Mouse (Mus musculus) hindbrain, embryonic 11.5 days (tissue): ENCODE measurements at regions not wholly inside any gene's neighbourhood (a gene's known extent, or its start where the extent isn't known, plus 50 kb on each side); places are given as distances from the start of the nearest gene placed in this dataset.

Source experiments
- ATAC-seq: fragments of 200-750 bp; cut with Nextera tagmentation; 2 replicates; pipeline ENCODE4 v1.8.0; 2017; ENCODE audit warnings: mild to moderate bottlenecking, moderate TSS enrichment, moderate library complexity; ENCODE audit not compliant: low FRiP score
- DNase-seq: peaks from one replicate; pipeline ENCODE4 v3.0.0-alpha.2; 2015; ENCODE audit warnings: low spot score
- H3K27ac ChIP-seq: fragments of 300-500 bp; sonication (generic); 2 replicates; pipeline ENCODE4 v1.5.1; 2014; ENCODE audit warnings: mild to moderate bottlenecking, low read depth, low read length
- H3K27me3 ChIP-seq: fragments of 300-500 bp; sonication (generic); 2 replicates; pipeline ENCODE4 v1.6.1; 2014; ENCODE audit warnings: mild to moderate bottlenecking, low read length, moderate library complexity, mixed read lengths; ENCODE audit not compliant: control insufficient read depth, insufficient read depth
- H3K36me3 ChIP-seq: fragments of 300-500 bp; sonication (generic); 2 replicates; pipeline ENCODE4 v1.6.1; 2014; ENCODE audit warnings: mild to moderate bottlenecking, low read length, moderate library complexity, mixed read lengths; ENCODE audit not compliant: control insufficient read depth, insufficient read depth
- H3K4me1 ChIP-seq: fragments of 300-500 bp; sonication (generic); replicated peaks from 2 replicates; pipeline ENCODE4 v1.6.1; 2014; ENCODE audit warnings: low read length, mixed read lengths; ENCODE audit not compliant: control insufficient read depth, insufficient read depth
- H3K4me2 ChIP-seq: fragments of 300-500 bp; sonication (generic); replicated peaks from 2 replicates; pipeline ENCODE4 v1.6.1; 2014; ENCODE audit warnings: mild to moderate bottlenecking, low read depth, low read length
- H3K4me3 ChIP-seq: fragments of 300-500 bp; sonication (generic); 2 replicates; pipeline ENCODE4 v1.5.1; 2014; ENCODE audit warnings: low read depth, low read length
- H3K9ac ChIP-seq: fragments of 300-500 bp; sonication (generic); 2 replicates; pipeline ENCODE4 v1.6.1; 2014; ENCODE audit warnings: low read depth, low read length
- H3K9me3 ChIP-seq: fragments of 300-500 bp; sonication (generic); 2 replicates; pipeline ENCODE4 v1.6.1; 2016; ENCODE audit warnings: low read length; ENCODE audit not compliant: control insufficient read depth
- WGBS: fragments of 180-500 bp; shearing (Covaris S2); extraction: QIAGEN DNeasy Blood & Tissue Kit; methylation state at CpG from one replicate; pipeline ENCODE4 v1.1.7; 2014; 5-methylcytosine and 5-hydroxymethylcytosine counted together

- Histone ChIP-seq H3K36me3 (no peaks in the 10 kb centered on the region), H3K4me1 (no peaks in the 10 kb centered on the region), H3K4me2 (no peak overlapping the region), H3K9me3 (no peaks in the 10 kb centered on the region), H3K27ac (no peak overlapping the region), H3K27me3 (no peaks in the 10 kb centered on the region), H3K9ac (no peak overlapping the region), H3K4me3 (no peak overlapping the region)
- ATAC-seq (no peak), DNase-seq (no peak)
- 80% methylated on average over 2 of the region's 2 CpGs for WGBS
These were observed 182.7 kb upstream of the Sox4 start for GRCm38 (mm10) chr13:29136231-29136630.

GRCm38 (mm10) chr13:29127499-29127898 lies 174.0 kb upstream of the Sox4 start:
- Histone ChIP-seq H3K36me3 (no peaks in the 10 kb centered on the region), H3K4me3 (no peak overlapping the region), H3K27ac (no peak overlapping the region), H3K4me1 (no peaks in the 10 kb centered on the region), H3K4me2 (no peak overlapping the region), H3K27me3 (no peaks in the 10 kb centered on the region), H3K9me3 (no peaks in the 10 kb centered on the region), H3K9ac (no peak overlapping the region)
- ATAC-seq (no peak), DNase-seq (no peak)

DNA sequence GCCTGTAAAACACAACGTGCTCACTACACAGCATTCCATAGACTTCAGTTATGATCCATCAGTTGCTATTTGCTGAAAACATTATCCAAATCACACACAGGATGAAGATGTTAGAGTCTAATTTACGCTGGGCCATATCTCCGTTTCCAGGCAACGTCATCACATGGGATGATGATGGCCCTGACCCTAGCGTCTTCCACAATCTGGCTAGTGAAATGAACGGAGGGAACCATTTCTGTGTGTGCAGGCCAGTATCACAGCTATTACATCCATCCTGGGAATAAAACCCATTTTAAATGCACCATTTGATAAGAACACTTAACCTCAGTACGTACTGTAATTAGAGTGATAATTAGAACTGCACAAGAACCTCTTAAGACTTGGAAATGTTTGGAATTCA lies 170.0 kb upstream of the Sox4 start:
- Histone ChIP-seq H3K27me3 (no peaks in the 10 kb centered on the region), H3K9ac (no peak overlapping the region), H3K4me2 (no peak overlapping the region), H3K4me3 (no peak overlapping the region), H3K36me3 (no peaks in the 10 kb centered on the region), H3K27ac (no peak overlapping the region), H3K4me1 (no peaks in the 10 kb centered on the region), H3K9me3 (no peaks in the 10 kb centered on the region)
- DNase-seq (no peak), ATAC-seq (no peak)
- WGBS: 86% methylated on average over 7 of the region's 7 CpGs

DNA sequence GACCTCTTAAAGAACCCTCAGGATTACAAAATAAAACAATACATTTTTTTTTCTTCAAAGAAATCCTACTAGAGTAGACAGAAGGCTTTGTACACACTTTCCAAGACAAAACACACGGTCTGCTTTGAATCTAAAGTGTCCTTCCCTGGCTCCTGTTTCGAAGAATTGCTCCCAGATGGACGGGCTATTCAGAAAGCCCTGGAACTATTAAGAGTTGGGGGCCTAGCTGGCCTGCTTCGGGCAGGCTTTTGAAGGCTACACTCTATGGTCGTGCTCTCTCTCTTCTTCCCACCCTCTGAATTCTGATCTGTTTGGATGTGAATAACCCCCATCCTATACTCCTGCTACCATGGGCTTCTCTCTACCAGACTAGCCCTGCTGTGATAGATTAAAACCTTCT lies 167.6 kb upstream of the Sox4 start:
- Histone ChIP-seq H3K4me3 (no peak overlapping the region), H3K27ac (no peak overlapping the region), H3K9me3 (no peaks in the 10 kb centered on the region), H3K27me3 (no peaks in the 10 kb centered on the region), H3K9ac (no peak overlapping the region), H3K4me1 (no peaks in the 10 kb centered on the region), H3K36me3 (no peaks in the 10 kb centered on the region), H3K4me2 (no peak overlapping the region)
- 82% methylated on average over 5 of the region's 5 CpGs for WGBS
- ATAC-seq (no peak), DNase-seq (no peak)

DNA sequence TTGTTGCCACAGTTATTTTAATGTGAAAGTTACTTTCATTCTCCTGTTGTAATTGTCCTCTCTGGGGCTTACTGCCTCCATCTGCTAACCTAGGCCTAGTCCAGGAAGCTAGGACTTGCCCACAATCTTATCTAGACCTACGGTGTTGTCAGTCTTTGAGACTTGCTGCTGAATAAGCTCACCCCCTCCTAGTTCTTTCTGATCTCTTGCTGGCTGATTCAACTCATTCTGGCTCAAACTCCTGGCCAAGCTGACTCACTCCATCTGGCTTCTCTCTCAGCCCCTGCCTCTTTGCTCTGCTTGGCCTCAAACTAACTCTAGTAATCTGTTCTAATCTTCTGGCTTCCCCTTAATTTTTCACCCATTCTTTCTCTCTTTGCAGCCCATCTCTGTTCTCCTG lies 165.8 kb upstream of the Sox4 start:
- no peaks in the 10 kb centered on the region for H3K9me3 ChIP-seq
- no peak overlapping the region for H3K27ac ChIP-seq
- no peaks in the 10 kb centered on the region for H3K27me3 ChIP-seq
- ATAC-seq (no peak), DNase-seq (no peak)
- H3K9ac ChIP-seq: no peak overlapping the region
- 93% methylated on average over 1 of the region's 1 CpGs for WGBS
- H3K4me2 ChIP-seq: no peak overlapping the region
- no peaks in the 10 kb centered on the region for H3K4me1 ChIP-seq
- H3K4me3 ChIP-seq: no peak overlapping the region
- H3K36me3 ChIP-seq: no peaks in the 10 kb centered on the region

DNA sequence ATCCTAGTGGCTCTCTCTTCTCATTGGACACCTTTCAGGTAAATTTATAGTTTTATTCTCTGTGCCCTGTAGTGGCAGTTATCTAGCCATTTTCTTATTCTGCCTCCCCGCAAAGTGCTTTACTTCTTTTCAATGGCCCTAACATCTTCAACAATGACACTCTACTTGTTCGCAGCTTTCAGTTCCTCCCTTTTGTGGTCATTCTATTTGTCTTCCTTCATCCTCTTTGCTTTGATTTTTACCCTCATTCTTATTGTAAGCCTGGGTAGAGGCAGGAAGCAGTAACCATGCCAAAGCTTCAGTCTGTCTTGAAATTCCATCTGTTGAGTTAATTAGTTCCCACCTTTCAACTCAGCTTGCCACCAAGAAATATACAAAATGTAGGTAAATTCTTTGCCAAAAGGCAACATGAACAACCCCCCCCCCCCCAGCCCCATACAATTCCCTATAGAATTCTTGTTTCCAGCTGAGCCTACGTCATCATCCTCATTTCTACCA lies 161.5 kb upstream of the Sox4 start:
- 73% methylated on average over 3 of the region's 3 CpGs for WGBS
- no peak overlapping the region for H3K4me3 ChIP-seq
- ATAC-seq: no peak
- no peaks in the 10 kb centered on the region for H3K9me3 ChIP-seq
- H3K9ac ChIP-seq: no peak overlapping the region
- H3K36me3 ChIP-seq: no peaks in the 10 kb centered on the region
- H3K27me3 ChIP-seq: no peaks in the 10 kb centered on the region
- H3K4me2 ChIP-seq: no peak overlapping the region
- H3K4me1 ChIP-seq: no peaks in the 10 kb centered on the region
- DNase-seq: no peak
- H3K27ac ChIP-seq: no peak overlapping the region

DNA sequence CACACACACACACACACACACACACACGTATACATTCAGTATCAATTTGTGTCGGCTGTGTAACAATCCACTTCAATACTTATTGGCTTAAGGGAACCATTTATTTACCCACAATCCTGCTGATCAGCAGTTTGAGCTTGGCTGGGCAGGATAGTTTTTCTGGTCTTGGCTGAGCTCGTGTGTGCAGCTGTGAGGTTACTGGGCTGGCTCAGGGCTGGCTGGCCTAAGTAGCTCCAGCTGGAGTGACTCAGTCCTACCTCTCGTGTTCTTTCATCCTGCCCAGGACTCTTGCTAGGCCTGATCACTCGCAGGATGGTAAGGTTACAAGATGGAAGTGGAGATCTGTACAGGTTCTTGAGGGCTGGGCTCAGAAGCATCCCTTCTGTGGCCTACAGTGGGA lies 156.6 kb upstream of the Sox4 start:
- Histone ChIP-seq H3K27me3 (no peaks in the 10 kb centered on the region), H3K36me3 (no peaks in the 10 kb centered on the region), H3K27ac (no peak overlapping the region), H3K4me2 (no peak overlapping the region), H3K4me1 (no peaks in the 10 kb centered on the region), H3K9ac (no peak overlapping the region), H3K9me3 (no peaks in the 10 kb centered on the region), H3K4me3 (no peak overlapping the region)
- ATAC-seq (no peak), DNase-seq (no peak)
- WGBS: 80% methylated on average over 5 of the region's 5 CpGs

- H3K36me3 ChIP-seq: no peaks in the 10 kb centered on the region
- H3K9ac ChIP-seq: no peak overlapping the region
- H3K27ac ChIP-seq: no peak overlapping the region
- ATAC-seq: no peak
- no peak for DNase-seq
- 74% methylated on average over 18 of the region's 18 CpGs for WGBS
- H3K4me2 ChIP-seq: no peak overlapping the region
- H3K4me1 ChIP-seq: no peaks in the 10 kb centered on the region
- no peaks in the 10 kb centered on the region for H3K27me3 ChIP-seq
- no peaks in the 10 kb centered on the region for H3K9me3 ChIP-seq
- no peak overlapping the region for H3K4me3 ChIP-seq
These were observed 155.7 kb upstream of the Sox4 start for GRCm38 (mm10) chr13:29109064-29109856.

DNA sequence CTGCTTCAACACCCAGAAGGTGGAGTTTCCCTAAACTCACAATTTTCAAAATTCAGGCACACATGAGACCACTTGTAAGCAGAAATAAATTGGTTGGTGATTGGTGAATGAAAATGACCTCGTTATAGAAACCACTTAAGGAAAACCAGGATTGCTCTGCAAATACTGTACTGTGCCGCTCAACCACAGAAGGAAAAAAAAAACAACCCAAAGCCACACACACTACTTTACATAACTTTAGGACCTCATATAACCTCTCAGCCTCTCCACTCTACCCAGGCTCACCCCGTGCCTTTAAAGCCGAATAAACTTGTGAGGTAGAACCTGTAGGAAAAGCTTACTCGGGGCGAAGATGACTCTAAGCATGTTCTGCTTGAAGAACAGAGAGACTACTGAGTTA lies 154.7 kb upstream of the Sox4 start:
- Histone ChIP-seq H3K9me3 (no peaks in the 10 kb centered on the region), H3K36me3 (no peaks in the 10 kb centered on the region), H3K4me3 (no peak overlapping the region), H3K4me2 (no peak overlapping the region), H3K27me3 (no peaks in the 10 kb centered on the region), H3K9ac (no peak overlapping the region), H3K4me1 (no peaks in the 10 kb centered on the region), H3K27ac (no peak overlapping the region)
- ATAC-seq (no peak), DNase-seq (no peak)
- 95% methylated on average over 6 of the region's 6 CpGs for WGBS
